Mouse (Mus musculus) layer of hippocampus, adult 8-10 months (tissue): Measurements from ENCODE around the gene Gm21996. TPM values are rescaled to one million over a fixed set of nuclear protein-coding genes. Genes with fewer than 3 reads are reported as not detected.
"Not testable (repeated sequence)": the region's sequence is repeated elsewhere in the genome, so short reads cannot be mapped to it uniquely, and the experiment has no call there.

ENCODE experiments used
- DNase-seq, 2 experiments: peaks; one replicate each; pipeline ENCODE4 v3.0.0; 2022; ENCODE audit warnings: low spot score in 2 of 2
- total RNA-seq, 4 experiments: library from RNA; stranded (reverse); gene quantifications; 2 replicates each; pipeline ENCODE4 v1.2.4; 2022

Gene Gm21996
- total RNA-seq: not detected

- DNase-seq: not testable (repeated sequence)
Observed at GRCm38 (mm10) chrY:89745432-89745831, at the start of gene Gm21996. Gene Gm21996, minus strand, starts transcription at chrY:89745532.
